Mouse (Mus musculus): ENCODE data around the gene Ptpn14.
"Not testable (repeated sequence)": the region's sequence is repeated elsewhere in the genome, so short reads cannot be mapped to it uniquely, and the experiment has no call there.

Ptpn14 gene

GRCm38 (mm10) chr1:189727884-189728783, at the start of gene Ptpn14:
Gene Ptpn14 (plus strand): TSS chr1:189728268.
- CTCF ChIA-PET, result interaction anchor here (0.5 to 0.7 kb wide), 2 partner anchors 15 to 36 kb away, joined by 3 read pairs; no protein-coding TSS in a partner anchor

DNA sequence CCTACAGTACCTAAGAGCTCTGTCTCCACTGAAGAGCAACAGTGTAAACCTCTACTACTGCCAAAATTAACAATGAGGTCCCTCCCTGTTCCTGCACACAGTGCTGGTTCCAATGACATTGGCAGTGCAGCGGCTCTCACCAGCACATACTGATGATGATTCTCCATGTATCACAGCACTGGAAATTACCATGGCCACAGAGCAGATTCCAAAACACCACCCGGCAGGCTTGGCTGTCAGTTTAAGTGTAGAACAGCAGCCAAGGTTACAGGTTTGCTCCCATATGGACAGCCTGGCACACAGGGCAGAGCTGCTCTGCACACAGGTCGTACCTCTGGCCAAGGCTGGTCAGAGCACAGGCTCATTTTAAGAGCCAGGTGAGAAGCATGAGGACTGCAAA, 48.5 kb upstream of the Ptpn14 start:
- CTCF ChIA-PET, result no interaction called here

GRCm38 (mm10) chr1:189684786-189685415, 43.2 kb upstream of the Ptpn14 start:
- CTCF ChIA-PET, result no interaction called here

- CTCF ChIA-PET, result no interaction called here
Measured at GRCm38 (mm10) chr1:189686025-189686424, 42.0 kb upstream of the Ptpn14 start.

DNA sequence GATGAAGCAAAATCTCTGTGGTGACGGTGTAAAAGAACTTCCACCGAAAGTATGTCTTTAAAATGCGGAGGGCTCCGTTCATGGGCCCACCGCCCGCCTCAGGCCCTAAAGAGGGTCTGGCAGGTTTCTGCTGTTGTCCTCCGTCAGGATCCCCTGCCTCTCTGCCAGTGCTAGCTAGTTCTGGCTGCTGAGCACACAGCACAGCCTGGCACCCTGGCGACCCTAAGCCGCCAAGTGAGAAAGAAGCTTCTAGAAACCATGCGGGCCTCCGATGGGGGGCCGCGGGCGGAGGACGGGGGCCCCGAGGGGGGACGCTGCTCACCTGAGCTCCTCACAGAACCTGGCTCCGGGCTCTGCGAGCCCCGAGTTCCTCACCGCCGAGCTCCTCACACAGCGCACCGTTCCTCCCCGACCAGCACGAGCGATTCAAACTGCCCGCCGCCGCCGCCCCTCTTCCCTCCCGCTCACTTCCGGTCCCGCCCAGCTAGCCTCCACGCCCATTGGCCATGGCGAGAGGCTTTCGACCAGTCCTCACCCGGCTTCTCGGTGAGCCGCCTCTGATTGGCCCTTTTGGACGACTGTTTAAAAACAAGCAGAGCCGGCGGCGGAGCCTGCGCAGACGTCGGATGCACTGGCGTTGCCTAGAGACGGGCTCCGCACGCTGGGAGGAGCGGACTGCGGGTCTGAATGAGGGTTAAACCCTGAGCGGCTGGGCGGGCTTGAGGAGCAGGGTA, 40.2 kb upstream of the Ptpn14 start, which contains the start of gene Cenpf:
Cenpf (minus strand) TSS at position 433 of the 734 bp plus-strand sequence.
- CTCF ChIA-PET, result no interaction called here

DNA sequence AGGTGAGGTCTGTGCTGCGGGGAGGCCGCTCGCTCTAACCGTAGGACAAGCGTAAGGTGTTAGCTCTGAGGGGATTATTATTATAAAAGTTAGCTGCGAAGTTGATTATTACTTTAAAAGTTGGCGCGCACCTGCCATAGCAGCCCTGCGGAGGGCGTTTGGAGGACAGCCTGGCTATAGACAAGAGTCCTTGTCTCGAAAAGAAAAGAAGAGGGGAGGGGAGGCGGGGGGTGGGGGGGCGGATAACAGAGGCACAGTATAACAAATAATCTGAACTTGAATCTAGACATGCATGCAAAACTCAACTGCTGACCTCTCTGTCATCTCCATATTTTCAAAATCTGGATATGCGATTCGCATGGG, 39.7 kb upstream of the Ptpn14 start:
- CTCF ChIA-PET, result no interaction called here

- CTCF ChIA-PET, result no interaction called here
Measured at GRCm38 (mm10) chr1:189689050-189689833, 38.8 kb upstream of the Ptpn14 start.

- CTCF ChIA-PET, result not testable (repeated sequence)
Measured at GRCm38 (mm10) chr1:189692442-189692841, 35.6 kb upstream of the Ptpn14 start.

DNA sequence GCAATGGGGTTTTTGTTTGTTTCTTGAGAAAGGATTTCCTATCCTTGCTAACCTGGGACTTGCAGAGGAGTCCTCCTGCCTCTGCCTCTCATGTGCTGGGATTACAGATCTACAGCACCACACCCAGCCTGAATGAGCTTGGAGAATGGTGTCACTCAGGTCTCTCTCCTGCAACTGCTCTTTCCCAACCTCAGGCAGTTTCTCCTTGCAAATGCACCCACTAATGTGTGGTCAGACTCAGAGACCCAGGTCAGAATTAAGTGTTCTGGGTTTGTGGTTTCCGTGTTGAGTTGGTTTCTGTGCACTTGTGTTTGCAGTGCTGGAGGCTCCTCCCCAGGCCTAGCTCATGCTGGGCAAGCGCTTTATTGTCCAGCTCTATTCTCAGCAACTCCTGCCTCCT, 33.7 kb upstream of the Ptpn14 start:
- CTCF ChIA-PET, result interaction anchor here (1.1 kb wide), 1 partner anchor 9 kb away, joined by 3 read pairs; no protein-coding TSS in a partner anchor

- CTCF ChIA-PET, result interaction anchor here (1.1 kb wide), 1 partner anchor 8 kb away, joined by 3 read pairs; no protein-coding TSS in a partner anchor
Measured at GRCm38 (mm10) chr1:189695321-189695720, 32.7 kb upstream of the Ptpn14 start.

GRCm38 (mm10) chr1:189698416-189698815, 29.7 kb upstream of the Ptpn14 start:
- CTCF ChIA-PET, result no interaction called here

DNA sequence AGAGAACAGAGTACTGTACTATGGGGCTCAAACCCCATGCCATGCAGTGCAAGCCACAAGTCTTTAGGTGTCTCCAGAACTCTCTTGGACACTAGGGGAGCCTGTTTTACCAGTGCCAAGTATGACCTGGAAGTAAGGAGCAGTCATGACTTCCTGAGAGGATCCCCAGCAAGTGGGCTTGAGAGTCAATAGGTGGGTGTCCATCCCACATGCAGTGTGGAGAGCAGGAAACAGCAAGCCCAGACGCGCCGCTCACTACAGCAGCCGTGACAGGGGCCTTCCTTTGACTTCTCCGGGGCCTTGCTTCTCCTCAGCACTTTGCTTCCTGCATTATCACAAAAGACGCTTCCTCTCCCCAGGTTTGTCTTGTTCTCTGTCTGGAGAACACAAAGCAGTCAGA, 27.9 kb upstream of the Ptpn14 start:
- CTCF ChIA-PET, result no interaction called here

DNA sequence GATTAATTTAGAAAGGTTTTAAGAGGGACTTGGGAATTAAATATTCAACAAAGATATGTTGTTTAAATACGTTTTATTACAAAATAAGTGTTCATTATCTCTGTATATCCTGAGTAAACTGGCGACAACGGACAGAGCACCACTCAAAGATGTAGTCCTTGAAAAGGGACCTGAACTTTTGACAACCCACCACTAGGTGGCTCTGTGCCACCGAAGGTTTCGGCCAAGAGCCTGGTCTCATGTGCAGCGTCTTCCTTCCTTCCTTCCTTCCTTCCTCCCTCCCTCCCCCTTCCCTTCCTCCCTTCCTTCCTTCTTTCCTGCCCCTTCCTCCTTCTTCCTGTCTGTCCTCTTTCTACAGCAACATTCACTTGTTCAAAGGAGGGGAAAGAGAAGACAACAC, 27.1 kb upstream of the Ptpn14 start:
- CTCF ChIA-PET, result no interaction called here

DNA sequence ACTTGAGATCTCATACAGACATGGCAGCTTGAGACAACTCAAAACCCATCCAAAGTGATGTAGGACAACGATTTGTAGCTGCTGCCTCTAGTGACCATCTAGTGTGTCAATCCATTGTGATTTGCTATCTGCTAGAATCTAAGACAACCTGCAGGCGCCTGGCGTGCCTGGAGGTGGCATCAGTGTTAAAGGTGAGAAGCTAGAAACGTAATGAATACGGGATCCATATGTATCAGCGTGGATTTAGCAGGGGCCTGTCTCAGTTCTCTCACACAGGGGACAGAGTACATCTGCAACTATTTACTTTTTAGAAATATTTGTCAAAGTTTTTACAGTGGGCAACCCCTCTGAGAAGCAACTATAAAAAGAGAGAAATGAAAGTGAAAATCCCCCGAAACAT, 24.9 kb upstream of the Ptpn14 start:
- CTCF ChIA-PET, result interaction anchor here (0.6 to 1.7 kb wide), 4 partner anchors 8 to 180 kb away, joined by 3 to 6 read pairs (median 4); no protein-coding TSS in a partner anchor

GRCm38 (mm10) chr1:189703591-189703990, 24.5 kb upstream of the Ptpn14 start:
- CTCF ChIA-PET, result interaction anchor here (1.1 to 1.2 kb wide), 2 partner anchors 9 to 180 kb away, joined by 3 read pairs; no protein-coding TSS in a partner anchor

- CTCF ChIA-PET, result no interaction called here
Measured at GRCm38 (mm10) chr1:189706040-189706645, 21.9 kb upstream of the Ptpn14 start.

GRCm38 (mm10) chr1:189707014-189707413, 21.1 kb upstream of the Ptpn14 start:
- CTCF ChIA-PET, result no interaction called here

DNA sequence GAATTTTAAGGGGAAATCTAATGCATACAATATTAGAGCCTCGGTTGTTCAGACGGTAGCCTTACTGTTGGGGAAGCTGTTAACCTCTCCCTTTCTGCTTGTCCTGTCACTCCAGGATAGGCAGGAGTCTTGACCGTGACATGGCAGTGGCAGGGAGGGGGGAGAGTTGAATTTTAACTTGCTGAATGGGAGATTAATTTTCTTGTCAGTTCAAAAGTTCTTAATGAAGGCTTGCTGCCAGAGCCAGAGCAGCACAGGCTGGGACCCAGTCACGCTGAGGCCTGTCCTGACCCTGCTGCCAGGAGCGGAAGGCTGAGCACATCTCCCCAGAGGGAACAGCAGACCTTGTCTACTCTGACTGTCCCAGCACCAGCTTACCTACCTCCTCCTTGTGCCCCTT, 20.6 kb upstream of the Ptpn14 start:
- CTCF ChIA-PET, result no interaction called here

GRCm38 (mm10) chr1:189709001-189709400, 19.1 kb upstream of the Ptpn14 start:
- CTCF ChIA-PET, result interaction anchor here (0.5 kb wide), 1 partner anchor 176 kb away, joined by 13 read pairs; no protein-coding TSS in a partner anchor

- CTCF ChIA-PET, result no interaction called here
Measured at GRCm38 (mm10) chr1:189715915-189716797, 11.9 kb upstream of the Ptpn14 start.

Data from spleen, embryonic (tissue).